Comparison of ENCODE assay signal across 16 mouse cellular contexts in genomic region chr13:28583617-28584016, GRCm38 (mm10).
"Had no signal": no experiment of that assay in that cellular context is flagged by ENCODE, and none has a peak within 500 bp of the region (broad histone marks: within the 10 kb centered on the region; RNA-seq: fewer than 3 reads in every experiment).

No protein-coding gene starts in this region.

- ATAC-seq: lung, postnatal 0 days; midbrain, embryonic 15.5 days had no signal

- H3K4me1 ChIP-seq: kidney, embryonic 15.5 days; limb, embryonic 12.5 days; liver, embryonic 15.5 days; midbrain, embryonic 10.5 days; midbrain, embryonic 15.5 days; stomach, embryonic 15.5 days had no signal

- H3K27ac ChIP-seq: kidney, embryonic 15.5 days; limb, embryonic 12.5 days; liver, embryonic 15.5 days; midbrain, embryonic 10.5 days; midbrain, embryonic 15.5 days; stomach, embryonic 15.5 days had no signal

- H3K36me3 ChIP-seq: kidney, embryonic 15.5 days; limb, embryonic 12.5 days; liver, embryonic 15.5 days; midbrain, embryonic 10.5 days; midbrain, embryonic 15.5 days; stomach, embryonic 15.5 days had no signal

- DNase-seq: kidney, adult 2 months; kidney, postnatal 36 days; layer of hippocampus, adult 9-11 months; layer of hippocampus, postnatal 36 days; lung, adult 2 months; lung, postnatal 36 days; right cerebral cortex, postnatal 14 days; thymus, postnatal 4 days had no signal

- H3K4me2 ChIP-seq: kidney, embryonic 15.5 days; limb, embryonic 12.5 days; liver, embryonic 11.5 days; liver, embryonic 15.5 days; midbrain, embryonic 15.5 days; stomach, embryonic 15.5 days had no signal

- H3K27me3 ChIP-seq: kidney, embryonic 15.5 days; limb, embryonic 12.5 days; liver, embryonic 15.5 days; midbrain, embryonic 15.5 days; stomach, embryonic 15.5 days had no signal

- H3K4me3 ChIP-seq: kidney, embryonic 15.5 days; limb, embryonic 12.5 days; liver, embryonic 15.5 days; midbrain, embryonic 10.5 days; midbrain, embryonic 15.5 days; stomach, embryonic 15.5 days had no signal

- H3K9ac ChIP-seq: kidney, embryonic 15.5 days; limb, embryonic 12.5 days; liver, embryonic 15.5 days; midbrain, embryonic 15.5 days; stomach, embryonic 15.5 days had no signal

- H3K9me3 ChIP-seq: kidney, embryonic 15.5 days; limb, embryonic 12.5 days; liver, embryonic 15.5 days; midbrain, embryonic 10.5 days; midbrain, embryonic 15.5 days; stomach, embryonic 15.5 days had no signal
